8 mouse cellular contexts compared by ENCODE assay signal in the genomic region with DNA sequence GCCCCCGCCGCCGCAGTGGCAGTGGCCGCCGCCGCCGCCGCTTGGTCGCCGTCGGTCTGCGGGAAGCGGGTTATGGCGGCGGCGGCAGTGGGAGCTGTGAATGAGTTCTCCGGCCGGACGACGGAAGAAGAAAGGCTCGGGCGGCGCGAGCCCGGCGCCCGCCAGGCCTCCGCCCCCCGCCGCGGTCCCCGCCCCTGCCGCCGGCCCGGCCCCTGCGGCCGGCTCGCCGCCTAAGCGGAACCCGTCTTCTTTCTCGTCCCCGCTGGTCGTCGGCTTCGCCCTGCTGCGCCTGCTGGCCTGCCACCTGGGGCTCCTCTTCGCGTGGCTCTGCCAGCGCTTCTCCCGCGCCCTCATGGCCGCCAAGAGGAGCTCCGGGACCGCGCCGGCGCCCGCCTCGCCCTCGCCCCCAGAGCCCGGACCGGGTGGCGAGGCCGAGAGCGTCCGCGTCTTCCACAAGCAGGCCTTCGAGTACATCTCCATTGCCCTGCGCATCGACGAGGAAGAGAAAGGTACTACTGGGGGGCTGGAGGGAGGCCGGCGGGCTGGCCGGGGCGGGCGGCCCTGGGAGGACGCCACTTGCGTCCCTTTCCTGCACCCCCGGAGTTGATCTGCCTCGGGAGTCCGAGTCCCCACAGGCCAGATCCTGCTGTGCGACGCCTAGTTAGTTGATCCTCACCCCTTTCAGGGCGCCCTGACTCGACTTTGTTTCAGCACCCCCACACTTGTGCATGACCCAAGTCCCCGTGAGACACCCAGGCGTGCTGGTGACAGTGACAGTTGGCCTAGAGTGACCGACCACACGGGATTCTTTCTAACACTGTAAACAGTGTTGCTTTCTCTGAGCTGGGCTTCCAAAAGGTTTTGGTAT. TPM values are rescaled to one million over a fixed set of nuclear protein-coding genes. Genes with fewer than 3 reads are reported as not detected.
DNase-seq lines count a peak whose midpoint lies in the region; ATAC-seq and TF ChIP-seq lines count a peak whose summit lies in the region.

A gene (plus strand): TSS at position 51 of the 868 bp plus-strand sequence.

- peak; percentile 77 for ATAC-seq in hindbrain, postnatal 0 days
- peak; percentile 45 for ATAC-seq in megakaryocyte-erythroid progenitor cell, adult 5-6 weeks (replicated peaks; ENCODE audit: low FRiP score, low TSS enrichment, poor library complexity, severe bottlenecking)

- intact Hi-C loops in left cerebral cortex, postnatal 25 days (cut with DNase I): no loop called here

- peaks cover 12% of the 10 kb centered on the region for H3K4me1 ChIP-seq in hindbrain, postnatal 0 days (ENCODE audit: insufficient read depth, low read length)

- WGBS in hindbrain, postnatal 0 days: under 1% methylated on average over 33 of the region's 90 CpGs

- no peaks in the 10 kb centered on the region for H3K36me3 ChIP-seq in hindbrain, postnatal 0 days (ENCODE audit: insufficient read depth, low read length)

- H3K4me2 ChIP-seq in hindbrain, postnatal 0 days (ENCODE audit: low read depth, low read length): peak within 1 kb of the TSS; percentile 69

- H3K27ac ChIP-seq in hindbrain, postnatal 0 days: peak within 1 kb of the TSS; percentile 98

- TF ChIP-seq CTCF in hindbrain, postnatal 0 days (IDR thresholded peaks at IDR 0.05; ENCODE audit: low read depth): no peak

- no peaks in the 10 kb centered on the region for H3K9me3 ChIP-seq in hindbrain, postnatal 0 days (ENCODE audit: low read length)

- peak within 1 kb of the TSS; percentile 95 for H3K9ac ChIP-seq in hindbrain, postnatal 0 days (replicated peaks; ENCODE audit: low read length)

- H3K4me3 ChIP-seq in hindbrain, postnatal 0 days (ENCODE audit: low read length): peak within 1 kb of the TSS; percentile 97

- H3K27me3 ChIP-seq in hindbrain, postnatal 0 days (ENCODE audit: insufficient read depth, low read length): no peaks in the 10 kb centered on the region

- peak; percentile 48 for DNase-seq in ZHBTc4 (ENCODE audit: low read depth, low spot score)
- DNase-seq in cerebellum, postnatal 36 days: peak; percentile 63 to 67
- peak; percentile 44 to 60 for DNase-seq in gastrocnemius, adult 8-10 months (ENCODE audit: low spot score in 2 of 2)
- DNase-seq in hindbrain, postnatal 0 days (ENCODE audit: low spot score): peak; percentile 72
- peak; percentile 51 to 64 for DNase-seq in left cerebral cortex, postnatal 25 days (ENCODE audit: low spot score in 2 of 2)
- peak; percentile 66 to 73 for DNase-seq in right cerebral cortex, postnatal 10 days (ENCODE audit: low spot score in 2 of 2)
- peak; percentile 79 for DNase-seq in urinary bladder, postnatal 14 days (ENCODE audit: low spot score)

RNA-seq across cellular contexts. Expression of the gene that starts here (rescaled TPM):
- 10 to 100 TPM; 46.1 to 59.4 (median 53.1) TPM for total RNA-seq in gastrocnemius, adult 8-10 months (2022)
- total RNA-seq in hindbrain, postnatal 0 days (2014; rRNA removed): 92.2 and 96.7 TPM in 2 replicates
- 24.4 and 25.3 TPM in 2 replicates for polyA plus RNA-seq in hindbrain, postnatal 0 days (2015; fragmentation: Nextera tagmentation; extraction: Ambion mirVana)
- 10 to 100 TPM; 55.0 to 59.4 TPM for total RNA-seq in left cerebral cortex, postnatal 25 days (2021)
- total RNA-seq in megakaryocyte-erythroid progenitor cell, adult 5-6 weeks (2014; fragmentation: Nextera tagmentation): 19.1 and 34.5 TPM in 2 replicates
- total RNA-seq in megakaryocyte-erythroid progenitor cell, adult 5-6 weeks (2017): 47.7 and 63.5 TPM in 2 replicates

Comparison
In these comparisons a context has a peak if more than half of its experiments do, and no peak if none do; other contexts are left out.
1. Peak in every context shown above with its lines: DNase-seq, ATAC-seq, H3K4me3 ChIP-seq and H3K27ac ChIP-seq.